11 mouse cellular contexts compared by ENCODE assay signal in genomic region chr13:12159288-12160120, GRCm38 (mm10). TPM values are rescaled to one million over a fixed set of nuclear protein-coding genes. Genes with fewer than 3 reads are reported as not detected.
A peak's percentile ranks its signal among the peaks of the same experiment; 100 is the strongest.
DNase-seq lines count a peak whose midpoint lies in the region; ATAC-seq lines count a peak whose summit lies in the region.
"Had no signal": no experiment of that assay in that cellular context is flagged by ENCODE, and none has a peak within 500 bp of the region (broad histone marks: within the 10 kb centered on the region; RNA-seq: fewer than 3 reads in every experiment).

No protein-coding gene starts in this region.

- H3K4me2 ChIP-seq in forebrain, embryonic 13.5 days = no peak overlapping the region
- H3K4me2 ChIP-seq in forebrain, embryonic 16.5 days (ENCODE audit: low read length) = no peak overlapping the region
- H3K4me2 ChIP-seq in kidney, embryonic 16.5 days (replicated peaks; ENCODE audit: low read depth, low read length) = no peak overlapping the region
- no peak overlapping the region for H3K4me2 ChIP-seq in midbrain, embryonic 15.5 days
- H3K4me2 ChIP-seq: limb, embryonic 15.5 days had no signal

- no peak for DNase-seq in kidney, adult 18-20 months
- peak; percentile 25 for DNase-seq in embryo, embryonic 11 days
- no peak for DNase-seq in urinary bladder, postnatal 36 days (ENCODE audit: low spot score in 2 of 2)
- DNase-seq: layer of hippocampus, adult 9-11 months had no signal

- no peaks in the 10 kb centered on the region for H3K36me3 ChIP-seq in forebrain, embryonic 13.5 days (ENCODE audit: poor library complexity, severe bottlenecking)
- H3K36me3 ChIP-seq in forebrain, embryonic 16.5 days (ENCODE audit: control insufficient read depth, insufficient read depth) = no peaks in the 10 kb centered on the region
- no peaks in the 10 kb centered on the region for H3K36me3 ChIP-seq in kidney, embryonic 16.5 days (ENCODE audit: insufficient read depth, low read length)
- no peaks in the 10 kb centered on the region for H3K36me3 ChIP-seq in midbrain, embryonic 15.5 days (replicated peaks)
- H3K36me3 ChIP-seq: limb, embryonic 15.5 days had no signal

- no peaks in the 10 kb centered on the region for H3K9me3 ChIP-seq in forebrain, embryonic 13.5 days (replicated peaks)
- H3K9me3 ChIP-seq in forebrain, embryonic 16.5 days (ENCODE audit: control insufficient read depth, low read length) = no peaks in the 10 kb centered on the region
- H3K9me3 ChIP-seq in kidney, embryonic 16.5 days (ENCODE audit: low read length) = no peaks in the 10 kb centered on the region
- no peaks in the 10 kb centered on the region for H3K9me3 ChIP-seq in midbrain, embryonic 15.5 days
- H3K9me3 ChIP-seq: limb, embryonic 15.5 days had no signal

- H3K27me3 ChIP-seq in forebrain, embryonic 13.5 days = no peaks in the 10 kb centered on the region
- no peaks in the 10 kb centered on the region for H3K27me3 ChIP-seq in forebrain, embryonic 16.5 days (replicated peaks; ENCODE audit: control insufficient read depth, insufficient read depth, low read length)
- no peaks in the 10 kb centered on the region for H3K27me3 ChIP-seq in kidney, embryonic 16.5 days (ENCODE audit: insufficient read depth, low read length)
- no peaks in the 10 kb centered on the region for H3K27me3 ChIP-seq in midbrain, embryonic 15.5 days (replicated peaks)
- H3K27me3 ChIP-seq: limb, embryonic 15.5 days had no signal

- no peak overlapping the region for H3K4me3 ChIP-seq in forebrain, embryonic 13.5 days
- no peak overlapping the region for H3K4me3 ChIP-seq in forebrain, embryonic 16.5 days (replicated peaks; ENCODE audit: low read length)
- no peak overlapping the region for H3K4me3 ChIP-seq in kidney, embryonic 16.5 days (ENCODE audit: low read length)
- H3K4me3 ChIP-seq in midbrain, embryonic 15.5 days = no peak overlapping the region
- H3K4me3 ChIP-seq: limb, embryonic 15.5 days had no signal

- H3K4me1 ChIP-seq in forebrain, embryonic 13.5 days = no peaks in the 10 kb centered on the region
- H3K4me1 ChIP-seq in forebrain, embryonic 16.5 days (replicated peaks; ENCODE audit: control insufficient read depth, insufficient read depth, low read length) = no peaks in the 10 kb centered on the region
- 0 out of 2 replicates have a peak, but pooled peaks cover 8% of the 10 kb centered on the region for H3K4me1 ChIP-seq in kidney, embryonic 16.5 days (ENCODE audit: insufficient read depth, low read length)
- peaks cover 6% of the 10 kb centered on the region; the same call in 1 of the 2 replicates for H3K4me1 ChIP-seq in midbrain, embryonic 15.5 days
- H3K4me1 ChIP-seq: limb, embryonic 15.5 days had no signal

- no peak overlapping the region for H3K27ac ChIP-seq in forebrain, embryonic 13.5 days
- H3K27ac ChIP-seq in forebrain, embryonic 16.5 days (ENCODE audit: low read length) = no peak overlapping the region
- no peak overlapping the region for H3K27ac ChIP-seq in kidney, embryonic 16.5 days (ENCODE audit: low read length)
- H3K27ac ChIP-seq in midbrain, embryonic 15.5 days = no peak overlapping the region; the same call in 1 of the 2 replicates
- H3K27ac ChIP-seq: limb, embryonic 15.5 days had no signal

- ATAC-seq in forebrain, embryonic 13.5 days = peak; percentile 21; the same call in 1 of the 2 replicates
- ATAC-seq in forebrain, embryonic 16.5 days = no peak
- peak; percentile 52 for ATAC-seq in kidney, embryonic 16.5 days (ENCODE audit: low FRiP score, low TSS enrichment)
- peak; percentile 57 for ATAC-seq in midbrain, embryonic 15.5 days (replicated peaks)
- no peak; the same call in 1 of the 2 replicates for ATAC-seq in cerebellum, adult (ENCODE audit: insufficient number of reproducible peaks, low FRiP score, low TSS enrichment)

- 55% methylated on average over 9 of the region's 9 CpGs for WGBS in forebrain, embryonic 13.5 days
- 52% methylated on average over 9 of the region's 9 CpGs for WGBS in forebrain, embryonic 16.5 days
- 20% methylated on average over 9 of the region's 9 CpGs for WGBS in kidney, embryonic 16.5 days
- 52% methylated on average over 9 of the region's 9 CpGs for WGBS in midbrain, embryonic 15.5 days

- no peak overlapping the region for H3K9ac ChIP-seq in forebrain, embryonic 13.5 days
- H3K9ac ChIP-seq in forebrain, embryonic 16.5 days (replicated peaks; ENCODE audit: low read depth, low read length) = no peak overlapping the region
- H3K9ac ChIP-seq in kidney, embryonic 16.5 days (replicated peaks; ENCODE audit: low read length) = no peak overlapping the region
- H3K9ac ChIP-seq in midbrain, embryonic 15.5 days = no peak overlapping the region
- H3K9ac ChIP-seq: limb, embryonic 15.5 days had no signal

RNA-seq across cellular contexts. Expression of gene Ryr2, which starts 52.8 kb away (rescaled TPM):
- polyA plus RNA-seq in forebrain, embryonic 13.5 days (2015; fragmentation: Nextera tagmentation; extraction: Ambion mirVana) = 0.53 and 1.2 TPM in 2 replicates
- 0.93 and 2.2 TPM in 2 replicates for polyA plus RNA-seq in forebrain, embryonic 16.5 days (2015; fragmentation: Nextera tagmentation; extraction: Ambion mirVana)
- polyA plus RNA-seq in kidney, embryonic 16.5 days (2015; fragmentation: Nextera tagmentation; extraction: Ambion mirVana) = 0.19 and 0.42 TPM in 2 replicates
- 3.5 and 4.4 TPM in 2 replicates for polyA plus RNA-seq in midbrain, embryonic 15.5 days (2015; fragmentation: Nextera tagmentation; extraction: Ambion mirVana)
- polyA plus RNA-seq: C2C12 had no signal

Comparison
In these comparisons a context has a peak if more than half of its experiments do, and no peak if none do; other contexts are left out.
1. ATAC-seq: peak in forebrain, embryonic 13.5 days (single experiment), kidney, embryonic 16.5 days (single experiment) and midbrain, embryonic 15.5 days (single experiment); none in forebrain, embryonic 16.5 days (single experiment) and cerebellum, adult (single experiment).